ENCODE assay signal across 28 mouse cellular contexts in the genomic region with DNA sequence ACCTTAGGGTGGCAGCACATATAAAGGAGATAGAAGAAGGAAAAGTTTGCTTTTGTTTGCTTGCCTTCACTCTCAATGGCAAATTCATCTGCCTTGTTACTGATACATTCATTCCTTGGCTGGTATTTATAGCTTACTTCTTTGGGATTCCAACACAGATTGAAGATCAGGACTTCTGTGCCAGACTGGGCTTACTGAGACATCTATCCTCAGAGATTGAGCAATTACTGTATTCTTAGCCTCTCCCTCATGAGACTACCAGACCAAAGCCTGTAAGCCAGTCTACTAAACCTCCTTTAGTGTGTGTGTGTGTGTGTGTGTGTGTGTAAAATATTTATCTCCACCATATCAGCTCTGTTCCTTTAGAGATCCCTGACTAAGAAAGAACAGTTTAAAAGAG.
DNase-seq lines count a peak whose midpoint lies in the region; TF ChIP-seq lines count a peak whose summit lies in the region.
"Had no signal": no experiment of that assay in that cellular context is flagged by ENCODE, and none has a peak within 500 bp of the region (broad histone marks: within the 10 kb centered on the region; RNA-seq: fewer than 3 reads in every experiment).

No protein-coding gene starts in this region.

- H3K27me3 ChIP-seq in midbrain, embryonic 10.5 days (ENCODE audit: low read depth, poor library complexity, severe bottlenecking) = no peaks in the 10 kb centered on the region
- H3K27me3 ChIP-seq: CH12.LX; embryonic facial prominence, embryonic 12.5 days; embryonic facial prominence, embryonic 15.5 days; forebrain, embryonic 12.5 days; forebrain, embryonic 15.5 days; heart, embryonic 12.5 days; heart, embryonic 15.5 days; hindbrain, embryonic 13.5 days; intestine, embryonic 15.5 days had no signal

- peaks cover 22% of the 10 kb centered on the region for H3K36me3 ChIP-seq in midbrain, embryonic 10.5 days
- H3K36me3 ChIP-seq: forebrain, embryonic 15.5 days had no signal

- TF ChIP-seq CTCF in gastrocnemius, adult 2 months (IDR thresholded peaks at IDR 0.05) = no peak

- peak overlapping the region; percentile 22; the same call in 1 of the 2 replicates for H3K4me3 ChIP-seq in gastrocnemius, adult 2 months
- H3K4me3 ChIP-seq in midbrain, embryonic 10.5 days = no peak overlapping the region
- H3K4me3 ChIP-seq: embryonic facial prominence, embryonic 12.5 days; embryonic facial prominence, embryonic 15.5 days; forebrain, embryonic 12.5 days; forebrain, embryonic 15.5 days; heart, embryonic 12.5 days; heart, embryonic 15.5 days; hindbrain, embryonic 10.5 days; hindbrain, embryonic 13.5 days; intestine, embryonic 15.5 days had no signal

- H3K4me1 ChIP-seq in midbrain, embryonic 10.5 days = peaks cover 6% of the 10 kb centered on the region
- H3K4me1 ChIP-seq: embryonic facial prominence, embryonic 12.5 days; embryonic facial prominence, embryonic 15.5 days; forebrain, embryonic 12.5 days; heart, embryonic 15.5 days; hindbrain, embryonic 10.5 days; hindbrain, embryonic 13.5 days had no signal

- intact Hi-C loops in gastrocnemius, adult 2 months (cut with DNase I) = no loop called here

- H3K27ac ChIP-seq in gastrocnemius, adult 2 months = peak overlapping the region; percentile 90
- no peak overlapping the region for H3K27ac ChIP-seq in midbrain, embryonic 10.5 days (replicated peaks)
- H3K27ac ChIP-seq: embryonic facial prominence, embryonic 12.5 days; embryonic facial prominence, embryonic 15.5 days; forebrain, embryonic 12.5 days; forebrain, embryonic 15.5 days; heart, embryonic 15.5 days; hindbrain, embryonic 10.5 days; hindbrain, embryonic 13.5 days; intestine, embryonic 15.5 days had no signal

- H3K9me3 ChIP-seq in midbrain, embryonic 10.5 days (replicated peaks) = no peaks in the 10 kb centered on the region
- H3K9me3 ChIP-seq: embryonic facial prominence, embryonic 12.5 days; embryonic facial prominence, embryonic 15.5 days; forebrain, embryonic 12.5 days; forebrain, embryonic 15.5 days; G1E; heart, embryonic 12.5 days; heart, embryonic 15.5 days; hindbrain, embryonic 10.5 days; hindbrain, embryonic 13.5 days; intestine, embryonic 15.5 days had no signal

- no peak for DNase-seq in gastrocnemius, adult 2 months
- DNase-seq in gastrocnemius, postnatal 10 days = no peak
- peak; percentile 58 for DNase-seq in NIH3T3 (ENCODE audit: low read depth)
- DNase-seq in gonadal fat pad, adult 2 months (ENCODE audit: low read depth) = peak; percentile 74
- DNase-seq in midbrain, embryonic 10.5 days (ENCODE audit: low spot score) = no peak
- DNase-seq in urinary bladder, postnatal 25 days (ENCODE audit: low spot score) = no peak
- DNase-seq: adrenal gland, postnatal 10 days; adrenal gland, postnatal 36 days; B cell, adult 2 months; cerebellum, adult 18-20 months; cerebellum, adult 9-10 months; cerebellum, postnatal 14 days; gastrocnemius, postnatal 36 days; heart, adult 18-20 months; heart, postnatal 10 days; heart, postnatal 36 days; kidney, adult 11 months had no signal

Comparison
In these comparisons a context has a peak if more than half of its experiments do, and no peak if none do; other contexts are left out.
1. DNase-seq: peak in NIH3T3 (single experiment) and gonadal fat pad, adult 2 months (single experiment); none in gastrocnemius, adult 2 months (single experiment), gastrocnemius, postnatal 10 days (single experiment), midbrain, embryonic 10.5 days (single experiment) and urinary bladder, postnatal 25 days (single experiment).